Mouse (Mus musculus): ENCODE data around the gene Brcc3.
"Not testable (repeated sequence)": the region's sequence is repeated elsewhere in the genome, so short reads cannot be mapped to it uniquely, and the experiment has no call there.

The Brcc3 gene

GRCm38 (mm10) chrX:75415936-75416785 is at the start of gene Brcc3, which contains the start of the genes Cmc4 and Mtcp1:
Gene Brcc3, plus strand, starts transcription at chrX:75416628.
Gene Cmc4, minus strand, starts transcription at chrX:75416584.
Gene Mtcp1, minus strand, starts transcription at chrX:75416588.
- in situ Hi-C loops (cut with MboI, MseI) = loop anchor here (10.0 kb wide), 1 partner anchor 259 kb away; no protein-coding TSS in a partner anchor

- in situ Hi-C loops (cut with MboI, MseI) = no loop called here
Measured at GRCm38 (mm10) chrX:75370197-75370596, 46.2 kb upstream of the Brcc3 start.

- in situ Hi-C loops (cut with MboI, MseI) = no loop called here
Measured at GRCm38 (mm10) chrX:75372666-75373425, 43.6 kb upstream of the Brcc3 start.

GRCm38 (mm10) chrX:75376815-75377214 is 39.6 kb upstream of the Brcc3 start:
- in situ Hi-C loops (cut with MboI, MseI) = no loop called here

- in situ Hi-C loops (cut with MboI, MseI) = no loop called here
Measured at GRCm38 (mm10) chrX:75381176-75381575, 35.3 kb upstream of the Brcc3 start.

GRCm38 (mm10) chrX:75381699-75382098 is 34.7 kb upstream of the Brcc3 start:
- in situ Hi-C loops (cut with MboI, MseI) = no loop called here

- in situ Hi-C loops (cut with MboI, MseI) = no loop called here
Measured at GRCm38 (mm10) chrX:75382195-75382771, 34.1 kb upstream of the Brcc3 start, which contains the start of the genes Fundc2 and F8. Gene Fundc2, plus strand, starts transcription at chrX:75382399. Gene F8, minus strand, starts transcription at chrX:75382615.

- in situ Hi-C loops (cut with MboI, MseI) = no loop called here
Measured at GRCm38 (mm10) chrX:75399471-75399870, 17.0 kb upstream of the Brcc3 start.

- in situ Hi-C loops (cut with MboI, MseI) = no loop called here
Measured at GRCm38 (mm10) chrX:75402668-75403067, 13.8 kb upstream of the Brcc3 start.

GRCm38 (mm10) chrX:75403350-75403749 is 13.1 kb upstream of the Brcc3 start:
- in situ Hi-C loops (cut with MboI, MseI) = no loop called here

GRCm38 (mm10) chrX:75409711-75410110 is 6.7 kb upstream of the Brcc3 start:
- in situ Hi-C loops (cut with MboI, MseI) = loop anchor here (10.0 kb wide), 1 partner anchor 265 kb away; no protein-coding TSS in a partner anchor

GRCm38 (mm10) chrX:75454597-75454996 is 38.2 kb downstream of the Brcc3 start:
- in situ Hi-C loops (cut with MboI, MseI) = no loop called here

- in situ Hi-C loops (cut with MboI, MseI) = not testable (repeated sequence)
Measured at GRCm38 (mm10) chrX:75475182-75475644, 58.8 kb downstream of the Brcc3 start.

- in situ Hi-C loops (cut with MboI, MseI) = no loop called here
Measured at GRCm38 (mm10) chrX:75489886-75490285, 73.5 kb downstream of the Brcc3 start.

All from T-helper 2 cell (primary cell).